Mouse (Mus musculus) splenic B cell, adult 2 months (primary cell): ENCODE data around the gene Mcf2l.

Source experiments
- DNase-seq: peaks from one replicate; pipeline ENCODE4 v3.0.0-alpha.2; 2011; ENCODE audit warnings: low read depth, low spot score
- H3K27me3 ChIP-seq: 2 replicates; pipeline ENCODE4 v1.6.1; 2012; ENCODE audit warnings: mild to moderate bottlenecking, low read length, moderate library complexity, mixed read lengths; ENCODE audit not compliant: control insufficient read depth, poor library complexity, insufficient read depth, severe bottlenecking
- H3K36me3 ChIP-seq: 2 replicates; pipeline ENCODE4 v1.6.1; 2012; ENCODE audit warnings: mild to moderate bottlenecking, low read length, moderate library complexity, mixed read lengths; ENCODE audit not compliant: control insufficient read depth, poor library complexity, insufficient read depth, severe bottlenecking

The Mcf2l gene

DNA sequence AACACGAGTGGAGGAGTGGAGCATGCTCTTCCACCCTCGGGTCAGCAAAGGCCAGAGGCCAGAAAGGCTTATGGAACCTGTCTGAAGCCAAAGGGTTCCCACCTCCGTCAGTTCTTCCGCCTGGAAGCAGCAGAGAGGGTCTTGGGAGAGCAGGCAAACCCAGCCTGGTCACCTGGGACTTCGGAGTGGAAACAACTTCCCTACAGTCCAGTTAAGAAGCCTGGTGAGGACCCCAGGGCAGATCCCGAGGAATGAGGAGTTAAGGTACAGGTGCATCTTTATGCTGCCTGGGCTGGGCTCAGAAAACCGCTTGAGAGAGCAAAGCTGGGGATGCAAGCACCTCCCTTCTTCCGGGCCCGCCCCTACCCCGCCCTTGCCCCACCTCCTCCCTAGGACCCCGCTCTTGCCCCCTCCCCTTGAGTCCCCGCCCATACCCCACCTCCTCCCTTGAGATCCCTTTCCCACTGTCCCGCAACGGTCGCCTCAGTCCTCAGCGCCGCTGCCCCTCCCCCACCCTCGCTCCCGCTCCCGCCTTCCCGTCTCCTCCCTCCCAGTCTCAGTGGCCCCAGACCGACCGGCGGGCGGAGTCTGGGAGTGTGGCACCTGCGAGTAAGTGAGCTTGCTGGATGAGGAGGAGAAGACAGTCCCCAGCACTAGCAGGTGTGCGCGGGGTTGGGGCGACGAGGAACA, at the start of gene Mcf2l:
Gene Mcf2l (plus strand): TSS at position 450 of the 690 bp plus-strand sequence.
- no peaks in the 10 kb centered on the region for H3K27me3 ChIP-seq
- no peaks in the 10 kb centered on the region for H3K36me3 ChIP-seq
- DNase-seq, result peak; percentile 19

DNA sequence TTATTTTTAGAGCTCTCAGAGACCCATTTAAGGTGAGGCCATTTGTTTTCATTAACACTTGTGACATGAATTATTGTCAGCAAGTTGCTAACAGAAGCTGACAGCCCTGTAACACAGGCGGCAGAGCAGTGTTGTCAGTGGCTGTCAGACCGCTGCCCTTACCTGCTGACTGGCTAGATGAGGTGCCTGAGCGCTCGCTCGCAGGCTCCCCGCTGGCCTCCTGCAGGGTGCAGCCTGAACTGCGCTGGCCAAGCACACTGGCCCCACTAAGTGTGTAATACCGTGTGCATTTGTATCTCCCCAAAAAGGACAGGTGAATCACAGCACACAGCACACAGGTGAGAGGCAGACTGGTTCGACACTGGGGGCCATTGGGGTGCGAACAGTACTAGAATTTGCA, 49.0 kb upstream of the Mcf2l start:
- H3K27me3 ChIP-seq, result no peaks in the 10 kb centered on the region
- H3K36me3 ChIP-seq, result no peaks in the 10 kb centered on the region
- DNase-seq, result no peak

DNA sequence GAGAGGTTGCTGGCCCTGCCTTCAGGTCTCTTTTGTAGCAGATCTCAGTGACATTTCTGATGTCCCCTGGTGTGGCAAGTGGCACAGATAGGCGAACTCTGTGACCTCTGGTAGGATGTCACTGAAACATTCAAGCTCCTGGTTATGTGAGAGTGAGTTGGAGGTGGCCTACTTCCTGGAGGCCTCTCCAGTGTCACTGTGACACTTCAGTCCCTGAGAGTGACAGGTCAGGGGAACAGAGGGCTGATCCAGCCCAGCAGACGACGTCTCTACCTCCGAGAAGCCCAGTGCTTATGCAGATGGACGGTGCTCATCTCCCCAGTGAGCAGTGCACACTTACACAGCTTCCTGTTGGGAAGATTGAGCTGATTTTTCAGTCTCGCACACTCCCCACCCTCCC, 48.4 kb upstream of the Mcf2l start:
- H3K27me3 ChIP-seq, result no peaks in the 10 kb centered on the region
- DNase-seq, result no peak

DNA sequence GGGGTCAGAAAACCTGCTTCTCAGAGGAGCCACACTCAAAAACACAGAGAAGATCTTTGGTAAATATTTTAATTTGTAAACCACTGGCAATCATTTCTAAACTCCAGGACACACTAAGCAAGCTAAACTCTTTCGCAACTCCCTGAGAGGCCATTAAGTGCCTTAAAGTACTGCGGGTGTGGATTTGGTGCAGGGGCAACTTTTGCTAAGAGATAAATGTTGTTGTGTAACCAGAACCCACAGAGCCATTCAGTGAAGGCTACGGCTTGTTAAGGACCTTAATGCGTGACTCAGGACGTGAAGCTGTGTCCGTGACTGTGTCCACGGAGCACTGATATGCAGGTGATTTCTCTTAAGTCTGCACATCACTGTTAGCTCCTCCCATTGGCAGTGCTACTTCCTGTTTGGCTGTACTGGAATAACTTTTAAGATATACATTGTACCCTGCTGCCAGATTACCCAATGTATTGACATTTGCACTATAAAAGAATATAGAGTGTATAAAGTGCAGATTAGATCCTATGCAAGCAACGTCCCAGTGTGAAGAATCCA, 47.8 kb upstream of the Mcf2l start:
- DNase-seq, result no peak
- H3K36me3 ChIP-seq, result no peaks in the 10 kb centered on the region
- no peaks in the 10 kb centered on the region for H3K27me3 ChIP-seq

More for the DNA sequence above, 48.4 kb upstream of the Mcf2l start:
- no peaks in the 10 kb centered on the region for H3K36me3 ChIP-seq

DNA sequence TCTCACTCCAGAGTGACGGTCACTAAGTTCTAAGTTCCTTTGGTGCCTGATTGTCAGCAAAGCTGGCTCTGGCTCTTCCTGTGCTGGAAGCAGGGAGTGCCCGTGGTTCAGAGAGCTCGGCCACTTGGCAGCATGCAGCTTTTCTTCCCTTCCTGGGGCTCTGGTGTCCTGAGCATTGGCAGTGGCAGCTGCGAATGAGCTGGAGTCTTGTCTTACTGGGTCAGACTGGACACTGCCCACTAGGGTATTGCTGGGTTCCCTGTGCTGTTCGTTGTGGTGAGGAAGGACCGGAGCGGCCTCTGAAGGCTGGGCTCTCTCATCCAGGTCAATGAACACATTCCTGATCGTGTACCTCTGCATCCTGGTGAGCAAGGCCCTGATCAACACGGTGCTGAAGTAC, 46.5 kb upstream of the Mcf2l start:
- Histone ChIP-seq H3K27me3 (no peaks in the 10 kb centered on the region), H3K36me3 (no peaks in the 10 kb centered on the region)
- no peak for DNase-seq

DNA sequence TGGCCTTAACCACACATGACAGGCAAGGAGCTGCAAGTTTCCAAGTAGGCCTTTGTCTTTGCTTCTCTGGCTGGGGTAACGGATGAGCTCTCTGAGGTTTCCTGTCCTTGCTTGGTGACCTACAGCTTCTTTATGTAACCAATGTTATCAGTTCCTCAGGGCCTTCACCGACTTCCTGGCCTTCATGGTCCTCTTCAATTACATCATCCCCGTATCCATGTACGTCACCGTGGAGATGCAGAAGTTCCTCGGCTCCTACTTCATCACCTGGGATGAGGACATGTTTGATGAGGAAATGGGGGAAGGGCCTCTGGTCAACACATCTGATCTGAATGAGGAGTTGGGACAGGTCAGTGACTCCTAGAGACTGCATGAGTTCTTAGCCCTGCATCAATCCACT, 45.3 kb upstream of the Mcf2l start:
- Histone ChIP-seq H3K36me3 (no peaks in the 10 kb centered on the region), H3K27me3 (no peaks in the 10 kb centered on the region)
- DNase-seq, result no peak

DNA sequence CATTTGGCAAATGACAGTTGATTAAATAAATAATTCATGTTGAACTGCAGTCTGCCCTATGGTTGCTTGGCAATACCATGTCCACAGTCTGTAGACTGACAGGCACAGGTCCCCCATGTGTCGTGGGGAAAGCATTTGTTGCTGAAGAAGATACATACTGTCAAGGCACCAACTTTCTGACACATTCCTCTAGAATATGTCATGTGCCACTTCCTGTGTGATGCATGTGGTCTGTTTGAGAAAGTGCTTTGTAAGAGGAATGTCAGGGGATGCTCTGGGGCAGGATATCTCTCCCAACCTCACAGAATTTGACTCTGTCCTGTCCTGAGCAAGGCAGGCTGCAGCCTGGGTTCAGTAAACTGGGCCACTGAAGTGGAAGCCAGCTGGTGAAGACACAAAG, 44.2 kb upstream of the Mcf2l start:
- H3K36me3 ChIP-seq, result no peaks in the 10 kb centered on the region
- no peaks in the 10 kb centered on the region for H3K27me3 ChIP-seq
- DNase-seq, result no peak

DNA sequence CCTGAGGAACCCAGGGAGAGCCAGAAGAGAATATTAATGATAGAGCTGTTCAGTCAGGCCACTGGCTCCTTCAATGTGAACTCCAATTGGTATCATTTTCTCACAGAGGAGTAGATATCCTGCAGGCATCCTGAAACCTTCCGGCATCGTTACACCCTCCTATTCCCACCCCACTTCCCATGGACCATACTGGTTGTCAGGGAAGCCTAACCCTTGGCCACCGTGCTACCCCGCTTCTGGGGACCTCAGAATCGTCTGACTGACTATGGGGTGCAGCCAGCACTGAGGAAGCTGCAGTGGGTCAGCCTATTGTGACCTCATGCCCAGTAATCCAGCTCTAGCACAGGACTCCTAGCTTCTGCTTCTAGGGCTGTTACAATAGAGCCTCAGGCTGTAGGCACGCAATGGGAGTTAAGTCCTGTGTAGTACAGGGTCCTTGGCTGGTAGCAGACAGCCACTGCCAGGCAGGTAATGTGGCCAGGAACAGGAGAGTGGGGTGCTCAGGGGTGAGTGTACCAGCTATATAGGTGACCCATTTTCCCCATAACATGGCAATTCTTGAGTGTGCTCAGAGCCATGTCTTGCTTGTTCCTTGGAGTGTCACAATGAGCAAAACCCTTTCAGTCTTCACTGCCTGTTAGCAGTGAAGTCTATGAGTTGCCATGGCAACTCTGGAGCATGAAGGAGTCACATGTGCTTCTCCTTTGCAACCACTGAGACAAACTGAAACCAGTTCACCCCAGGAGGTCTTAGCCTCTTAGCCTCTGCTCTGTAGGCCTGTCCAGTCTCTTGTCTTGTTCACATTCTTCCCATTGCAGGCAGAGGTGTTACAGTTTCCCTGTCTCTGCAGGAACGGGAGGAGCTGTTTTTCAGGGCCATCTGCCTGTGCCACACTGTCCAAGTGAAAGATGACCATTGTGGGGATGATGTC, 41.7 kb upstream of the Mcf2l start:
- no peaks in the 10 kb centered on the region for H3K36me3 ChIP-seq
- H3K27me3 ChIP-seq, result no peaks in the 10 kb centered on the region
- DNase-seq, result no peak

DNA sequence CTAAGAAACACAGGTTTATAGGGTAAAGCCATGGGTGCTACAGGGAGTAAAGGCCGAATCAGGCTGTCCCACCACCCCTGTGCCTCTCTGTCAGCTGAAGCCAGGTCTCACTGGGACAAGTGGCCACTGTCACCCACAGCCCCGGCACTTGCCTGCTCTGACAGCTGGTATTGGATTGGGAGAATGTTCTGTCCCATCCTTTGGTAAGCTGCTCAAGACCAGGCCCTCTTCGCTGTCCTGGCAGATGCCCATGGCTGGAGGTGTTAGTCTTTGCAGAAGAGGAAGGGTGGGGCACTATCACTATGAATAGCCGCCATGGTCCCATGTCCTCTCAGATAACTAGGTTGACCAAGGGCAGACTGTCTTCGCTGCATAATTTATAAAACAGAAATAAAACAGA, 40.0 kb upstream of the Mcf2l start:
- DNase-seq, result no peak
- no peaks in the 10 kb centered on the region for H3K36me3 ChIP-seq
- no peaks in the 10 kb centered on the region for H3K27me3 ChIP-seq

DNA sequence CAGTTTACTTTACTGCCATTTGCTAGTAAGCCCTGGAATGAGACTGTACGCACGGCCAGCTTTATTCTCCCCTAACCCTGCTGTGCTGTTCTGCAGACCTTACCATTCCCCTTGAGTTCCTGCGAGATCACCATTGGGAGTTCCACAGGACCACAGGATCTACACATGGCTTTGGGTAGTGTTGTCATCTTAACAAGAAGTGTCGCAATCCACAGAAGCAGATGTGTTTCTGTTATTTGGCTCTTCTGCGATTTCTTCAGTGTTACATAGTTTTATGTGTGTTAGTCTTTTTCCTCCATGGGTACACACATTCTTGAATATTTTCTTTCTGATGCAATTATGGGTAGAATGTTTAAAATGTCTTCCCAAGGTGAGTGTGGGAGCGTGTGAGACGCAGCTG, 32.8 kb upstream of the Mcf2l start:
- no peak for DNase-seq
- H3K36me3 ChIP-seq, result no peaks in the 10 kb centered on the region

DNA sequence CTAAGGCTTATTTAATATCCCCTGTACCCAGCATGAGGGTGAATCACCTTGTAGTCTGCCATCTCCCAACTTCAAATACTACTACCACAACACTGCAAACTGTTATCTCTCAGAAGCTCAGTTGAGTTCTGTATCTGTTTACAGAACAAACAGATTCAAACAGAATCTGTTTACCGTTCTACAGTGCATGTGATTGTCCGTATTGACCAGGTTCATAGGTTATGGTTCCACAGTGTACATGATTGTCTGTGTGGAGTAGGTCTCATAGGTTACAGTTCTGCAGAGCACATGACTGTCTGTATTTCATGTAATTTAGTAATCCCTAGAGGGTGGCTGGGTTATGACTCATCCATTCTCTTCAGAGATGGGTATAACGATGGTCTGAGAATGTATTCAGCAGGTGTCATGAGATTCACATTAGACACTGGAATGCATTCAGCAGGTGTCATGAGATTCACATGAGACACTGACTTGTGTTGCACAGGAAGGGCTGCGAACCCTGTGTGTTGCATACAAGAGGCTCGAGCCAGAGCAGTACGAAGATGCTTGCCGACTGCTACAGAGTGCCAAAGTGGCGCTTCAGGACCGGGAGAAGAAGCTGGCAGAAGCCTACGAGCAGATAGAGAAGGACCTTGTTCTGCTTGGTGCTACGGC, 31.1 kb upstream of the Mcf2l start:
- no peaks in the 10 kb centered on the region for H3K27me3 ChIP-seq
- H3K36me3 ChIP-seq, result no peaks in the 10 kb centered on the region
- no peak for DNase-seq

More for the DNA sequence above, 32.8 kb upstream of the Mcf2l start:
- H3K27me3 ChIP-seq, result no peaks in the 10 kb centered on the region

DNA sequence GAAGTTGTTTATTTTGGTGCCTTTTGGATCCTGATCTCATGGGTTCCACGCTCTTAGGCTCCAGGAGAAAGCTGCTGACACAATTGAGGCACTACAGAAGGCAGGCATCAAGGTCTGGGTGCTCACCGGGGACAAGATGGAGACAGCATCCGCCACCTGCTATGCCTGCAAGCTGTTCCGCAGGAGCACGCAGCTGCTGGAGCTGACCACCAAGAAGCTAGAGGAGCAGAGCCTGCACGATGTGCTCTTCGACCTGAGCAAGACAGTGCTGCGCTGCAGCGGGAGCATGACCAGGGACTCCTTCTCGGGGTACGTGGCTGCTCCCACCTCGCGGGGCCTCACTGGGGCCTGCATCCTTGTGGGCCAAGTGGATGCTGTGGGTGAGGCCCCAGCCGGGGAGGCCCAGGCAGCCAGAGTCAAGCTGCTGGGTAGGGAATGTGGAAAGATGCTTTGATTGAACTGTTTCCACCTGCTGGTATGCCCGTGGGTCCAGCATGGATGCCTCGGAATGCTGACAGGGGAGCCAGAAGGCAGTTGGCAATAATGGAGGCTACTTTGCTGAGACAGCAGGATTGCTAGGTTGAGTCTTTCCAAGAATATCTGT, 29.2 kb upstream of the Mcf2l start:
- Histone ChIP-seq H3K36me3 (no peaks in the 10 kb centered on the region), H3K27me3 (no peaks in the 10 kb centered on the region)
- no peak for DNase-seq

DNA sequence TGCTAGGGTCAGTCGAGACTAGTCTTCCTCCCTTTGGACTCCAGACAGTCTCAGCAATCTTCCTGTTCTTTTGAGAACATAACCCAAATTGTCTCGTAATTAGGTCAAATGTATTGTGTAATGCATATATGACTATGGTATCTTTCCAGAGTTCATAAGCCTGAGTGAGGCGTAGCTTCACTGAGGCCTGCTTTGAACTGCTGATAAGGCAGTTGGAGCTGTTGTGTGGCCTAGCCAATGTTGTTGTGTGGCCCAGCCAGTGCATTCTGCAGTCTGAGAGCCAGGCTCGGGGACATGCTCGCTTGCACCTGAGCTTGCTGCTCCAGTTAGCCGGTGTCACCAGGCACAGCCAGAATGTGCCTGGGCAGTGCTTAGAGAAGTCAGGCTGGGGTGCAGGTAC, 27.2 kb upstream of the Mcf2l start:
- Histone ChIP-seq H3K36me3 (no peaks in the 10 kb centered on the region), H3K27me3 (no peaks in the 10 kb centered on the region)
- no peak for DNase-seq

DNA sequence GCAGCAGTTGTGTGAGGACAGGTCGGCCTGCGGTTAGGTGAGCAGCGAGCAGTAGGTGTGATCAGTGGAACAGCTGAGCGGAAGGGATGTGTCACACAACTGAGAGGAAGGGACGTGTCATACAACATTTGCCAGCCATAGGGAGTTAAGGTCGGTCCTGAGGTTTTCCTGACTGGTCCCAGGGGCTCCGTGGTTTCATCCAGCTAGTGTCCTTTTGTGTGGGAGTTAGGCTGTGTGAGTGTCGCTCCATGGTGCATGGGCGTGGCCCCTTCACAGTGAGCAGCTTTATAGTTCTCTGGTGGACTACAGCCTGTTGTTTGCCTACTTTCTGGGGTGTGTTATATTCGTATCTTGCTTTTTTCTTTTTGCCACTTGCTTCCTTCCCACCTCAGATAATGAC, 22.4 kb upstream of the Mcf2l start:
- DNase-seq, result no peak
- Histone ChIP-seq H3K36me3 (no peaks in the 10 kb centered on the region), H3K27me3 (no peaks in the 10 kb centered on the region)
